Mouse (Mus musculus) midbrain, embryonic 14.5 days (tissue): ENCODE results near the gene Apoa1. TPM values are rescaled to one million over a fixed set of nuclear protein-coding genes. Genes with fewer than 3 reads are reported as not detected.

Experiments
- ATAC-seq: fragments of 200-750 bp; cut with Nextera tagmentation; 2 replicates; pipeline ENCODE4 v1.8.0; 2017; ENCODE audit warnings: moderate number of reproducible peaks, moderate library complexity; ENCODE audit not compliant: low FRiP score, low TSS enrichment
- DNase-seq: peaks from one replicate; pipeline ENCODE4 v3.0.0-alpha.2; 2015
- H3K27ac ChIP-seq: fragments of 300-500 bp; sonication (generic); replicated peaks from 2 replicates; pipeline ENCODE4 v1.5.1; 2014; ENCODE audit warnings: mild to moderate bottlenecking, low read depth, low read length, moderate library complexity
- H3K27me3 ChIP-seq: fragments of 300-500 bp; sonication (generic); 2 replicates; pipeline ENCODE4 v1.6.1; 2014; ENCODE audit warnings: low read length, control low read depth, mixed read lengths; ENCODE audit not compliant: control insufficient read depth, insufficient read depth
- H3K36me3 ChIP-seq: fragments of 300-500 bp; sonication (generic); 2 replicates; pipeline ENCODE4 v1.6.1; 2014; ENCODE audit warnings: low read length, control low read depth; ENCODE audit not compliant: control insufficient read depth, insufficient read depth
- H3K4me1 ChIP-seq: fragments of 300-500 bp; sonication (generic); 2 replicates; pipeline ENCODE4 v1.6.1; 2014; ENCODE audit warnings: mild to moderate bottlenecking, antibody characterized with exemption, low read length, control low read depth; ENCODE audit not compliant: control insufficient read depth, insufficient read depth
- H3K4me2 ChIP-seq: fragments of 300-500 bp; sonication (generic); 2 replicates; pipeline ENCODE4 v1.6.1; 2014; ENCODE audit warnings: mild to moderate bottlenecking, low read length, moderate library complexity
- H3K4me3 ChIP-seq: fragments of 300-500 bp; sonication (generic); replicated peaks from 2 replicates; pipeline ENCODE4 v1.5.1; 2014; ENCODE audit warnings: low read depth, low read length
- H3K9ac ChIP-seq: fragments of 300-500 bp; sonication (generic); replicated peaks from 2 replicates; pipeline ENCODE4 v1.6.1; 2014; ENCODE audit warnings: mild to moderate bottlenecking, low read length, moderate library complexity
- H3K9me3 ChIP-seq: fragments of 300-500 bp; sonication (generic); 2 replicates; pipeline ENCODE4 v1.6.1; 2016; ENCODE audit warnings: low read length, control low read depth, mixed read lengths; ENCODE audit not compliant: control insufficient read depth
- WGBS: fragments of 180-500 bp; shearing (Covaris S2); extraction: QIAGEN DNeasy Blood & Tissue Kit; methylation state at CpG from one replicate; pipeline ENCODE4 v1.1.7; 2014; 5-methylcytosine and 5-hydroxymethylcytosine counted together
- polyA plus RNA-seq: library from polyadenylated mRNA; unstranded; fragments of >200 nt; fragmentation: Nextera tagmentation; extraction: Ambion mirVana; gene quantifications from 2 replicates; pipeline ENCODE4 v1.2.1, GENCODE M21; 2014

Gene Apoa1
- polyA plus RNA-seq, 1 experiment from 2014 or later: 4.2 TPM

DNA sequence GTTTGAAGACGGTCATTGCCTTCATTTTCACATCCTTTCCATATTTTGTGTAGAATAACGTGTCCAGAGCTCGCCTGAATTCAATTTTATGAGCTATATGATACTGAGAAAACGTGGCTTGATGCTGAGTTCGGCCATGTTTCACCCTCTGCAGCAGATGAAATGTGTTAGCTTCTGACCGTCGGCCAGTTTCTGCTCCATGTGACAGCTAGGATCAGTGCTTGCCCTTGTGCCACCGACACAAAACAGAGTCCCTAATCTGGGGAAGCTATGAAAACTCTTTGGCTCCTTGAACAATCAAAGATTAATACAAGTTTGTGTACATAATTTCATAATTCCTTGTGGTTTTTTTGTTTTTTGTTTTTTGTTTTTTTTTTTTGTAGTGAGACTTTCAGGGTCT, 37.1 kb upstream of the Apoa1 start:
- no peak overlapping the region for H3K27ac ChIP-seq

DNA sequence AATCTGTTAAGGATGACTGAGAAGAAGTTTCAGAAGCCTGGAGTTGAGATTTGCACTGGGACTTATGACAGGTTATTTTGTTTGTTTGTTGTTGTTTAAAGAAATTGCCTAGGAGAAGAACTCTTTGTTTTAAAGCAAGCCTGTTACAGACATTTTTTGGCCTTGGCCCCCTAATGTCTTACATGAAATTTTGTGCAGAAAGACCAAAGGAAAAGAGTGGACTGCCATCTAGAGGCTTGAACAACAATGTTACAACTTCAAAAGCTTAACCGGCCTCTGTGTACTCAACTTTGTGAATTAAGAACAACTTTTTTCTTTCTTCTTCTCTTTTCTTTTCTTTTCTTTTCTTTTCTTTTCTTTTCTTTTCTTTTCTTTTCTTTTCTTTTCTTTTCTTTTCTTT, 36.7 kb upstream of the Apoa1 start:
- H3K9me3 ChIP-seq: no peaks in the 10 kb centered on the region
- WGBS: 33% methylated on average over 1 of the region's 1 CpGs
- H3K36me3 ChIP-seq: peaks cover 20% of the 10 kb centered on the region
- no peaks in the 10 kb centered on the region for H3K27me3 ChIP-seq
- H3K4me3 ChIP-seq: no peak overlapping the region
- H3K9ac ChIP-seq: no peak overlapping the region
- no peak for ATAC-seq
- peak; percentile 86 for DNase-seq
- H3K4me2 ChIP-seq: no peak overlapping the region
- no peak overlapping the region for H3K27ac ChIP-seq
- peaks cover 3% of the 10 kb centered on the region; the same call in 1 of the 2 replicates for H3K4me1 ChIP-seq

More for the DNA sequence above, 37.1 kb upstream of the Apoa1 start:
- ATAC-seq: no peak
- DNase-seq: no peak
- Histone ChIP-seq H3K4me3 (no peak overlapping the region), H3K9me3 (no peaks in the 10 kb centered on the region), H3K36me3 (peaks cover 16% of the 10 kb centered on the region), H3K27me3 (no peaks in the 10 kb centered on the region), H3K4me2 (no peak overlapping the region), H3K9ac (no peak overlapping the region), H3K4me1 (peaks cover 3% of the 10 kb centered on the region; the same call in 1 of the 2 replicates)
- WGBS: 75% methylated on average over 8 of the region's 8 CpGs

DNA sequence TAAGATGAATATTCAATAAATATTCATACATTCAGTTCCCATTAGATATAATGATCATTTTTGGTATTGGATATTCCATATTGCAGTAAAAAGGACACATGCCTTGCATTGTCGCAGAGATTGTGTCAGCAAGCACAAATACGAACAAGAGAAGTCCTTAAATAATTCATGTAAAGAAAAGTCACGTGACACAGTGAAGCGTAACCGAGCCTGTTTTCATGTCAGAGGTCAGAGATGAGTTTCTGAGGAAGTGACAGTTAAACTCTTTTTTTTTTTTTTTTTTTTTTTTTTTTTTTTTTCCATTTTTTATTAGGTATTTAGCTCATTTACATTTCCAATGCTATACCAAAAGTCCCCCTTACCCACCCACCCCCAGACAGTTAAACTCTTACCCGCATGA, 35.7 kb upstream of the Apoa1 start:
- ATAC-seq (no peak), DNase-seq (no peak)
- peaks cover 28% of the 10 kb centered on the region for H3K36me3 ChIP-seq
- H3K4me3 ChIP-seq: no peak overlapping the region
- peaks cover 3% of the 10 kb centered on the region; the same call in 1 of the 2 replicates for H3K4me1 ChIP-seq
- H3K27me3 ChIP-seq: no peaks in the 10 kb centered on the region
- no peak overlapping the region for H3K27ac ChIP-seq
- no peaks in the 10 kb centered on the region for H3K9me3 ChIP-seq
- WGBS: 63% methylated on average over 6 of the region's 6 CpGs
- H3K4me2 ChIP-seq: no peak overlapping the region
- no peak overlapping the region for H3K9ac ChIP-seq

DNA sequence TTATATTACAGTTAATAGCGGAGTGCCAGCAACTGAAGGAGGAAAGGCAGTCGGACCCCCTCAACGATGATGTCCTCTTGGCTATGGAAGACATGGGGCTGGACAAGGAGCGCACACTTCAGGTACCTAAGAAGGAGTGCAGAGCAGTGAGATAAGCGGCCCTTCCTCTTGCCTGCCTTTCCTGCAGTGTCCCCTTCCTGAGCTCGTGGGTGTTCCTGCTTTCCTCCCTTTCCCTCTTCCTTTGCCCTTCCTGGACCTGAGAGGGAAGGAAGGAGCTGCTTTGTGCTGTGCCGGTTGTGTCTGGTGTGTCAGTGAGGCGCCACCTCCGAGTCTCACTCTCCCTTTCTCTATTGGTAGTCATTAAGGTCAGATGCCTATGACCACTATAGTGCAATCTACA, 33.6 kb upstream of the Apoa1 start:
- DNase-seq: no peak
- WGBS: 94% methylated on average over 9 of the region's 9 CpGs
- no peak overlapping the region for H3K27ac ChIP-seq
- ATAC-seq: no peak
- no peaks in the 10 kb centered on the region for H3K9me3 ChIP-seq
- peaks cover 44% of the 10 kb centered on the region for H3K36me3 ChIP-seq
- H3K27me3 ChIP-seq: no peaks in the 10 kb centered on the region
- no peak overlapping the region for H3K4me3 ChIP-seq
- no peaks in the 10 kb centered on the region for H3K4me1 ChIP-seq
- H3K9ac ChIP-seq: no peak overlapping the region
- H3K4me2 ChIP-seq: no peak overlapping the region

DNA sequence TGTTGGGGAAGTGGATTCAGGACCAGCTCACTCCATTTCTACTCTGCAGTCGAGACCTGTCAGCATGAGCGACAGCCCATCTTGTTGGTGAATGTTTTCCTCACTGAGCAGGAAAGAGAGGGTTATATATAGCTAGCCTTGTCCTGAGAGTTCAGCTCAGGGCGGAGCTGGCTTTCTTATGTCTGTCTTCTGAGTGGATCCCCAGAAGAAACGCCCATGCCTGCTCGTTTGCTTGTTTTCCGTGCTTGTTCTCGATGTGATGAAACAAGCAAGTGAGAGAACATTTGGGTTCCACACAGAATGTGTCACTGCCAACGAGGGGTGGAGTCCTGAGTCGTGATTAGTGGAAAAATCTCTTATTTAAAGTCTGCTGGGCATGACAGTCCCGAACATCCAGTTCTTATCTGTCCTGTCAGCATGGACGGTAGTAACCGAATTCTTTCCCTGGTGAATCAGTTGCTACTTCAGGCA, 31.6 kb upstream of the Apoa1 start:
- Histone ChIP-seq H3K4me3 (no peak overlapping the region), H3K27ac (no peak overlapping the region), H3K27me3 (no peaks in the 10 kb centered on the region), H3K9me3 (no peaks in the 10 kb centered on the region), H3K4me2 (no peak overlapping the region), H3K9ac (no peak overlapping the region), H3K4me1 (no peaks in the 10 kb centered on the region), H3K36me3 (peaks cover 53% of the 10 kb centered on the region)
- no peak for DNase-seq
- 89% methylated on average over 12 of the region's 12 CpGs for WGBS
- ATAC-seq: no peak

DNA sequence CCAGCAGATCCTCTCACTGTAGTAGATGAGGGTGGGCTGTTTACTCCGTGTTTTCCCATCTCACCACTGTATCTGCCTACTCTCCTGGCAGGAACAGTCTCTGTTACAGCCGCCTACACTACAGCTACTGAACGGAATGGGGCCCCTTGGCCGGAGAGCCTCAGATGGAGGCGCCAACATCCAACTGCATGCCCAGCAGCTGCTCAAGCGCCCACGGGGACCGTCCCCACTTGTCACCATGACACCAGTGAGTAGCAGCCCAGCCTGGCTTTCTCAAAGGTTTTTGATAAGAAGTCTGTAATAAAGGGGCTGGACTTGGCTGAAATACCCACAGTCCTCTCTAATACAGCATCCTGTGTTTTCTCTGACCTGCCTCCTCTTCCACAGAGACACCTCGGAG, 29.9 kb upstream of the Apoa1 start:
- Histone ChIP-seq H3K4me1 (no peaks in the 10 kb centered on the region), H3K27me3 (no peaks in the 10 kb centered on the region), H3K9me3 (no peaks in the 10 kb centered on the region), H3K9ac (no peak overlapping the region), H3K36me3 (peaks cover 68% of the 10 kb centered on the region), H3K4me2 (no peak overlapping the region), H3K27ac (no peak overlapping the region), H3K4me3 (no peak overlapping the region)
- WGBS: 90% methylated on average over 9 of the region's 9 CpGs
- no peak for DNase-seq
- ATAC-seq: no peak

DNA sequence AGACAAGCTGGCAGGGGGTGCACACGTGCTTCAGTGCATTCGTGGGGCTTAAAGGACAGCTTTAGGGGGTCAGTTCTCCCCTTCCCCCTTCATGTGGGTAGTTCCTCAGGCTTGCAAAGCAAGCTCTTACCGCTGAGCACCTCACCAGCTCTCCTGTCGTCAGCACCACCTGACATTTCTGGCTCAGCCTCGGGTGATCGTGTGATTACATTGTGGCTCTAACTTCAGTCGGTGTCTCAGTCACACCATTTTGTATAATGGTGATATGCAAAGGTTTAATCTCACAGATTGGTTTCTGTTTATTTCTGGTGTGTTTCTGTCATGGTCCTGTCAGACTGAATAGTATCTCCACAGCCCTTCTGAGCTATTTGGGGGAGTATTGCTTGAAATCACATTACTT, 29.4 kb upstream of the Apoa1 start:
- no peaks in the 10 kb centered on the region for H3K27me3 ChIP-seq
- H3K4me1 ChIP-seq: no peaks in the 10 kb centered on the region
- WGBS: 85% methylated on average over 7 of the region's 7 CpGs
- peaks cover 70% of the 10 kb centered on the region for H3K36me3 ChIP-seq
- no peak overlapping the region for H3K4me2 ChIP-seq
- H3K27ac ChIP-seq: no peak overlapping the region
- H3K9me3 ChIP-seq: no peaks in the 10 kb centered on the region
- H3K4me3 ChIP-seq: no peak overlapping the region
- ATAC-seq (no peak), DNase-seq (no peak)
- H3K9ac ChIP-seq: no peak overlapping the region

DNA sequence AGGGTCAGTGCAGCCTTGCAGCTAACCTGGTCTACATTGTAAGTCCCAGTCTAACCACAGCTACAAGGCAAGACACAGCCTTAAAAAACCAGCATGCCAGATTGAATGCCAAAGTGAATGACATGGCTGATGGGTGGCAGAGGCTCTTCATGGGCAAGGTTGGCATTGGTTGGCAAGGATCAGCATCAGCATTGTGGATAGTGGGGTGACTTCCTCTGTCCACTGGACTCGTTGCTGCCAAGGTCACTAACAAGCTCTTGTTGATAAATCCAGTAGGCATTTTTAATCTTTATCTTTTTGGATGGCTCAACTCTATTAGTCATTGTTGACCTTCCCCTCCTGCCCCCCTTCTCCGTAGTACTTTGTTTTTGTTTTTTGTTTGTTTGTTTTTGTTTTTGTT, 28.8 kb upstream of the Apoa1 start:
- Histone ChIP-seq H3K9me3 (no peaks in the 10 kb centered on the region), H3K4me2 (no peak overlapping the region), H3K36me3 (peaks cover 72% of the 10 kb centered on the region), H3K4me1 (no peaks in the 10 kb centered on the region), H3K9ac (no peak overlapping the region), H3K4me3 (no peak overlapping the region), H3K27me3 (no peaks in the 10 kb centered on the region), H3K27ac (no peak overlapping the region)
- 93% methylated on average over 2 of the region's 2 CpGs for WGBS
- ATAC-seq: no peak
- DNase-seq: no peak

DNA sequence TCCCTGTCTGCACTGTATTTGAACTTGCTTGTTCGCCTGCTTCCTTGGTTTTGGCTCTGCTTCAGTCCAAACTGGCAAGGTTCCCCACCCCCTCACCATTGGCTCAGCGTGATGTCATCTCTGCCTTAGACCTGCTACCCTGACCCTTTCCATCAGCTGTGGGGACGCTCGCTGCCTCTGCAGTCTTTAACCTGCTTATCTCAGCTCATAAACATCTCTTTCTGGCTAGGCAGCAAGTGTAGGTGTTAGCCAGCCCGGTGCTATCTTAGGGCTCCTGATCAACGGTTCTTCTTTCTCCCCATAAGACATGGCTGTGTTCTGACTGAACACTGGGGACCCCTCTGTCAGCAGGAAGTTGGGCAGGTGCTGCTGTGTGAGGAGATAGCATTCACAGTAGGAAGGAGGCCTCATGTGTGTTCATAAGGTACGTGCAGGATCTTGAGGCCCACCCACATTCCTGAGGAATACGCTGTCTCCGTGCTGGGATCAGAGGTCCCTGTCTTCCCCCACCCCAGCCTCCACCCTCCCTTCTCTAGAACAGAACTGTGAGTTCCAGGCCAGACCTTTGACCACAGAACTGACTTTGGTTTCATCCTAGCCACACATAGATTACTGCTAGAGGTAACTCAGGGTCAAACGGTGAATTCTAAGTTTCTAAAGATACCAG, 21.4 kb upstream of the Apoa1 start:
- Histone ChIP-seq H3K27me3 (no peaks in the 10 kb centered on the region), H3K36me3 (peaks cover 90% of the 10 kb centered on the region), H3K4me3 (no peak overlapping the region), H3K27ac (no peak overlapping the region), H3K9ac (no peak overlapping the region), H3K9me3 (no peaks in the 10 kb centered on the region), H3K4me2 (no peak overlapping the region), H3K4me1 (no peaks in the 10 kb centered on the region)
- DNase-seq (no peak), ATAC-seq (no peak)
- 91% methylated on average over 10 of the region's 10 CpGs for WGBS
